Mouse (Mus musculus) telencephalon, adult 2 months (tissue): ENCODE measurements at regions not wholly inside any gene's neighbourhood (a gene's known extent, or its start where the extent isn't known, plus 50 kb on each side); places are given as distances from the start of the nearest gene placed in this dataset.

Experiments
- DNase-seq: peaks from one replicate; pipeline ENCODE4 v3.0.0-alpha.2; 2011; ENCODE audit warnings: low read depth, low spot score

- DNase-seq: no peak
Measured at GRCm38 (mm10) chr3:45198994-45199589, 179.1 kb upstream of the Pcdh10 start.

GRCm38 (mm10) chr3:45204392-45205043, 173.7 kb upstream of the Pcdh10 start:
- DNase-seq: no peak

GRCm38 (mm10) chr3:45231641-45232433, 146.4 kb upstream of the Pcdh10 start:
- DNase-seq: no peak

GRCm38 (mm10) chr3:45238457-45238856, 139.7 kb upstream of the Pcdh10 start:
- DNase-seq: no peak

- no peak for DNase-seq
Measured at GRCm38 (mm10) chr3:45245456-45245855, 132.7 kb upstream of the Pcdh10 start.

GRCm38 (mm10) chr3:45246601-45247000, 131.6 kb upstream of the Pcdh10 start:
- DNase-seq: no peak

GRCm38 (mm10) chr3:45276783-45277182, 101.4 kb upstream of the Pcdh10 start:
- DNase-seq: peak; percentile 29

- no peak for DNase-seq
Measured at GRCm38 (mm10) chr3:45297242-45297853, 80.8 kb upstream of the Pcdh10 start.

GRCm38 (mm10) chr3:45319257-45319656, 58.9 kb upstream of the Pcdh10 start:
- no peak for DNase-seq
